Mouse (Mus musculus) forebrain, embryonic 12.5 days (tissue): Measurements from ENCODE around the gene Chst4. TPM values are rescaled to one million over a fixed set of nuclear protein-coding genes. Genes with fewer than 3 reads are reported as not detected.

Source experiments
- polyA plus RNA-seq: library from polyadenylated mRNA; unstranded; fragments of >200 nt; fragmentation: Nextera tagmentation; extraction: Ambion mirVana; gene quantifications from 2 replicates; pipeline ENCODE4 v1.2.1, GENCODE M21; 2016

Chst4 gene
- polyA plus RNA-seq, 1 experiment from 2014 or later = not detected

Other genes starting within 250 kb of the Chst4 start
- 3.1 and 3.9 TPM in 2 replicates for gene Phlpp2, start 171.2 kb downstream of the Chst4 start, polyA plus RNA-seq
- gene Marveld3, start 77.5 kb downstream of the Chst4 start, polyA plus RNA-seq = 1.6 and 1.7 TPM in 2 replicates
- gene Tat, start 49.3 kb downstream of the Chst4 start, polyA plus RNA-seq = not detected in 2 replicates
- gene Zfp612, start 40.0 kb upstream of the Chst4 start, polyA plus RNA-seq = 15.2 and 17.2 TPM in 2 replicates
- not detected in 2 replicates for gene Gm21964, start 61.5 kb upstream of the Chst4 start, polyA plus RNA-seq
- gene Gm17720, start 63.0 kb upstream of the Chst4 start, polyA plus RNA-seq = not detected in 2 replicates
- gene Calb2, start 128.5 kb upstream of the Chst4 start, polyA plus RNA-seq = 31.4 and 42.6 TPM in 2 replicates
- 12.5 and 13.8 TPM in 2 replicates for gene Cmtr2, start 175.9 kb upstream of the Chst4 start, polyA plus RNA-seq
- 0.19 and 0.47 TPM in 2 replicates for gene Hydin, start 227.2 kb upstream of the Chst4 start, polyA plus RNA-seq